Mouse (Mus musculus) bone marrow, adult 2 months (tissue): ENCODE data around the gene Stk39. TPM values are rescaled to one million over a fixed set of nuclear protein-coding genes. Genes with fewer than 3 reads are reported as not detected.

Source experiments
- H3K27ac ChIP-seq: fragments of 200-500 bp; 2 replicates; pipeline ENCODE4 v1.5.1; 2012; ENCODE audit warnings: low read depth, mild to moderate bottlenecking, control low read depth, inconsistent platforms, low read length; ENCODE audit not compliant: control insufficient read depth, poor library complexity, insufficient read depth
- H3K4me1 ChIP-seq: fragments of 200-500 bp; 2 replicates; pipeline ENCODE4 v1.6.1; 2011; ENCODE audit warnings: low read length; ENCODE audit not compliant: control insufficient read depth, insufficient read depth
- H3K4me3 ChIP-seq: fragments of 200-500 bp; replicated peaks from 2 replicates; pipeline ENCODE3; 2011; ENCODE audit warnings: mild to moderate bottlenecking, low read depth, low read length, control low read depth; ENCODE audit not compliant: control insufficient read depth
- CTCF ChIP-seq: fragments of 200-500 bp; IDR thresholded peaks from 2 replicates; pipeline ENCODE4 v1.5.1; 2011; ENCODE audit warnings: low read length, control low read depth; ENCODE audit not compliant: control insufficient read depth, insufficient read depth
- POLR2A ChIP-seq: fragments of 200-500 bp; IDR thresholded peaks from 2 replicates; pipeline ENCODE4 v1.6.1; 2011; ENCODE audit warnings: low read depth, mild to moderate bottlenecking, control low read depth, low read length, borderline replicate concordance; ENCODE audit not compliant: control insufficient read depth
- WGBS: fragments of 180-500 bp; shearing (Covaris S2); methylation state at CpG from one replicate; pipeline ENCODE4 v1.1.7; 2018; 5-methylcytosine and 5-hydroxymethylcytosine counted together
- polyA plus RNA-seq: library from polyadenylated mRNA; stranded (reverse); fragments of >200 nt; gene quantifications from 2 replicates; pipeline ENCODE4 v1.2.4, GENCODE M21; 2011; ENCODE audit warnings: low replicate concordance; ENCODE audit not compliant: missing spikeins, insufficient read depth, insufficient read length

Stk39 gene
- polyA plus RNA-seq, 1 experiment = 1.8 TPM

DNA sequence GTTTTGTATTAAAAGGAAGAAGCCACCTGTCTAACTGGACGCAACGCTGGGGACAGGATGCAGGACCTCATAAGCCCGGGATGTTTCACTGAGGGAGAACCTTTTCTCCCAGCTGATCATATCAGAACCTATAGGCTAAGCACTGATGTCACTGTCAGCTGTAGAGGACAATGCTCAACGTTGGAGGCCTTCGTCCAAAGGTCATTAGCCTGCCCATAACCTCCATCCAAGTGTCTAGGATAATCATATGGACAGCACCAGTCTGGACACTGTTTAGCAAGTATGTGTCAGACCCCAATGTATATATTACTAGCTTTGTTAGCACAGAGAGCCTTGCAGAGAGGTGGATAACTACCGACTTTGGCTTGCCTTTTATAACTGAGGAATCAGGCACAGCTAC lies 51.8 kb downstream of the Stk39 start:
- Histone ChIP-seq H3K4me3 (no peak overlapping the region), H3K4me1 (no peaks in the 10 kb centered on the region), H3K27ac (no peak overlapping the region)
- WGBS = 81% methylated on average over 6 of the region's 6 CpGs
- TF ChIP-seq CTCF (no peak), POLR2A (no peak)

DNA sequence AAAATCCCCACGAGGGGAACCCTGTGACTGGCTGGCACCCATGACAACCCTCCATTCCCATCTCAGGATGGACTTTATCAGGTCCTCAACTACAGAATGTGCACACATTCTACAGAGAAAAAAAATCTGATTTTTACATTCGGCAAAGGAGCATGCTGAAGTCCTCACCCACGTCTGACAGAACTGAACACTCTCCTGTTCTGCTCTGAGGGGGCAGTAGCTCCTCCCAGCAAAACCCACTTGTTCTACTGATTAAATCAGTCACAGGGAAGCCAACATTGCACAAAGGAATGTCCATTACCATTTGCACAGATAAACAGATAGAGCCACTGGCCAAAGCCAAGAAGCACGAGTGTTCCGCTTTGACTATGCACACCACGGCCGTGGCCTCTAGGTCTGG lies 52.3 kb downstream of the Stk39 start:
- WGBS = 80% methylated on average over 7 of the region's 7 CpGs
- Histone ChIP-seq H3K4me1 (no peaks in the 10 kb centered on the region), H3K4me3 (no peak overlapping the region), H3K27ac (no peak overlapping the region)
- no peak for TF ChIP-seq POLR2A
- no peak for TF ChIP-seq CTCF

DNA sequence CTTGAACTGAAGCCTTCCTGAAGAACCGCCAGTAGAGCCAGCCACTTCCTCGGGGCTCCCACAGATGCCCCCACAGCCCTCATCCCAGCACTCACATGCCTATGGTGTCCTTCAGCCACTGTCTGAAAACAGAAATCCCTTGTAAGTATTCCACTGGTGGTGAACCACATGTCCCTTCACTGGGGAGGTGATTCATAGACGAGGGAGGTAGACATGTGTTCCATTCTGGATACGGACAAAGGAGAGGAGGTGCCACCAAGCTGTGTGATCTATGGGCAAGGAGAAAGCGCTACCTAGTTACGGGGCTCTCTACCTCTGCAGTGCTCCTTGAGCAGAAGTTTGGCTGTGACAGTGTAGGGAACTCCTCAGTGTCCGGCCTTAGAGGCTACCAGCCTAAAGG lies 52.9 kb downstream of the Stk39 start:
- 82% methylated on average over 7 of the region's 7 CpGs for WGBS
- Histone ChIP-seq H3K27ac (no peak overlapping the region), H3K4me3 (no peak overlapping the region), H3K4me1 (no peaks in the 10 kb centered on the region)
- TF ChIP-seq POLR2A (no peak), CTCF (no peak)

DNA sequence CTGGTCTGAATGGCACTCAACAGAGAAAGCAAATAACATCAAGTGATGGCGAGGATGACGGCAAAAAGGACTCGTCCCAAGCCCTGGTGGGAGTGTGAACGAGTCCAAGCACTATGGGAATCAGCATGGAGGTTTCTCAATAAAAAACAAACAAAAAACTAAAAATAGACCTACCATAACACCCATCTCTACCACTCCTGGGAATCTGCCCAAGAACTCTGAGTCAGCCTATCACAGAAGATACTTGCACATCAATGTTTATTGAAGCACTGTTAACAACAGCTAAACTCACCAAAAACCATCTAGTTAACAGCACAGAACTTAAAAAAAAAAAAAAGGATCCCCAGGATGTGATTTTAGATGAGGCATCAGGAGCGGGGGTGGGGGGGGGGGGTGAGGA lies 55.0 kb downstream of the Stk39 start:
- WGBS = 88% methylated on average over 5 of the region's 5 CpGs
- H3K27ac ChIP-seq = no peak overlapping the region
- no peaks in the 10 kb centered on the region for H3K4me1 ChIP-seq
- no peak for TF ChIP-seq CTCF
- TF ChIP-seq POLR2A = no peak
- no peak overlapping the region for H3K4me3 ChIP-seq

DNA sequence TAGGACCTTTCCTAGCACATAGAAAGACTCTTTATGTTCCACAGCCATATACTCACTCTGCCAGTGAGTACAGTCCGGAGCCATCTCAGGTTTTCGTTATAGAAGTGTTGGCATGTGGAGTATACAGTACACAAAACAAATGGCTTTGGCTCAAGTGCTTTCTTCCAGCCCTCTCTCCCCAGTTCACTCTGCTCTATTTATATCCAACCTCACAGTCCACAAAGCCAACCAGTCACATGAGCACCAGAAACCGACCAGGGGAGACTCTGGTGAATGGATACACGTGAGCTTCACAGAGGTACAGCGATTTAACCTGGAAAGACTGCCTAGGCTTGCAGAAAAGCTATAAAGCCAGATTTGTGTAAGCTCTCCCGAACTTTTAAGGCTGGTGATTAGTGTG lies 56.4 kb downstream of the Stk39 start:
- no peak for TF ChIP-seq POLR2A
- TF ChIP-seq CTCF = no peak
- no peaks in the 10 kb centered on the region for H3K4me1 ChIP-seq
- H3K27ac ChIP-seq = no peak overlapping the region
- H3K4me3 ChIP-seq = no peak overlapping the region
- WGBS = 81% methylated on average over 6 of the region's 6 CpGs

DNA sequence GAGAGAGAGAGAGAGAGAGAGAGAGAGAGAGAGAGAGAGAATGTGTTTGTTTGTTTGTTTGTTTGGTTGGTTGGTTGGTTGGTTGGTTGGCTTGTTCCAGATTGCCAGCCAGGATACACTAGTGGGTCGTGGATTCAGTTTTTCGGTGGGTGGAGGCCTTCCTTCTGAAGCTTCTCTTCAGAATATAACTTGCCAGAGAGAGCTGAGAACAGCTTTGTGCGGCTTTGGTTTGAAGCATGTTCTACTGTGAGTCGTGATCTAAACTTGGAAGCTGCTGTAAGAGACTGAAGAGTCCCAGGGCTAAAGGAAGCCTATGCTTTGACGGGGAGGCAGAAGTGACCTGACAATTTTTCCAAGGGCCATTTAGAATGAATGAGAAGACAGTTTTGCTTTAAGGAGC lies 59.9 kb downstream of the Stk39 start:
- Histone ChIP-seq H3K4me1 (no peaks in the 10 kb centered on the region), H3K27ac (no peak overlapping the region), H3K4me3 (no peak overlapping the region)
- WGBS = 85% methylated on average over 5 of the region's 5 CpGs
- TF ChIP-seq CTCF (no peak), POLR2A (no peak)

DNA sequence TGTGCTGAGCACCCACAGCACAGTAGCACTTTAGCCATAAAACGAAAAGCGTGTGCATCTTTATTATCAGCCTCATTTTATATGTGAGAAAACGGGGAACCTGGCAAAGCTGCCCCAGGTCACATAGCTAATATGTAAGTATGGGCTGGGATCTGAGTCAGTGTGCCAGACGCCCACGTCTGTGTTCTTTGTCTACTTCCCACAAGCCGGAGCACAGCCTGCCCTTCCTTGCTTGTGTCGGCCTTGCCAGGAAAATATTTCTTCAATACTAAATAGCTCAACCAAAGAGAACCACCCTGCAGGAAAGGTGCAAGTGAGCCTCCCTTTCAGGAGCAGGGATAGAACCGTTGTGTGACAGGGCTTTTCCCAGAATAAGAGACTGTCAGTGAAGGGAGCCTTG lies 60.9 kb downstream of the Stk39 start:
- H3K27ac ChIP-seq = no peak overlapping the region
- H3K4me1 ChIP-seq = no peaks in the 10 kb centered on the region
- 83% methylated on average over 8 of the region's 8 CpGs for WGBS
- no peak overlapping the region for H3K4me3 ChIP-seq
- TF ChIP-seq CTCF (no peak), POLR2A (no peak)

DNA sequence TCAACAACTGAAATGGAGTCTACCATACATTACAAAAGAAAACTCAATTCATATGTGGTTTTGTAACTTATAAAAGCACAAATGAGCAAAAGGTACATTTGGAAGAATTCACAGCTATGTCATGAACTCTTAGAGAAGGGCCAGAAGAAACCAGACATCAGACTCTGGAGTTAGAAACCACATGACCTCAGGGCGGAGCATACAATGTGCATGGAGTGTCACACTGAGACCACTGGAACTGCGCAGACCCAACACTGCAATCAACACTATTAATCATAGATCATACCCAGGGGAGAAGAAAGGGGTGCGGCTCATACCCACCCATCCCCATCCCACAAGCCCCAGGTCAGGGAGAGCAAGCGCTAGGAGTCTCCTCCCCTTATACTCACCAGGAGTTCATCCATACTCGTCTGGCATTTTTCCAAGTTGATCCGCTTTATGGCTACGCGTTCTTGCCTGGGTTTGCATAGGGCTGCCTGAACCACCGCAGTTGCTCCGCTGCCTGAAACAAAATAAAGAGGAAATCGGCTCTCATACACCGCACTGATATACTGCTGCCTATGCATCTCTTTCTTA lies 62.3 kb downstream of the Stk39 start:
- WGBS = 87% methylated on average over 12 of the region's 12 CpGs
- Histone ChIP-seq H3K4me3 (no peak overlapping the region), H3K4me1 (no peaks in the 10 kb centered on the region), H3K27ac (no peak overlapping the region)
- TF ChIP-seq POLR2A (no peak), CTCF (no peak)

DNA sequence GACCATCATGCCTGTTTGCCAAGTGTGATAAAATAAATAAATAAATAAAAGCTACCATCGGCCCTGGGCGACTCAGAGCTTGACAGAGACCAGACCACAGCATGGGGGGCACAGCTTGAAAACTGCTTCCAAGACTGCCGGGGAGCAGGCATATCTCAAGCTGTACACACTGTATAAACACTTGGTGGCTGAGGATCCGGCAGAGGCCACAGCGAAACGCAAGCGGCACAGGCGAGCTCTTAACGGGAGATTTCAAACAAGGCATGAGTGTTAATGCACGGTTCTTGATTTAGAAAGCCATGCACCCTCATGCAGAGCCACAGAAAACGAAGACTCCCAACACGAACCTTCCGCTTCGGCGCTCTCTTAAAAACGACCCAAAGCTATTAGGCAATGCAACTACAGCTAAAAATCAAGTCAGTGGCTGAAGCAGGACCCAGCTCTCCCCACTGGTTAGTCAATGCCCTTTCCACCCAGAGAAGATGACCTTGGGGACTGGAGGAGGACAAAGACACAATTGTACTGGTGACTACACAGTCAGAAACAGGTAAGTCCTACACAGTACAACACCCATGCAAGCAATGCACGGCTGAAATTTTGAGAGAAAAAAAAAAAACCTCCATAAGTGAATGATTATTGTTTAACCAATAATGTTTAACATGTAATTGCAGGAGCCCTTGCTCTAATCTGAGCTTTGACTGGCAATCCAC lies 63.6 kb downstream of the Stk39 start:
- no peak overlapping the region for H3K4me3 ChIP-seq
- no peak for TF ChIP-seq CTCF
- no peak for TF ChIP-seq POLR2A
- WGBS = 87% methylated on average over 17 of the region's 17 CpGs
- no peaks in the 10 kb centered on the region for H3K4me1 ChIP-seq
- H3K27ac ChIP-seq = no peak overlapping the region
